Mouse (Mus musculus): ENCODE measurements around the gene Faxc. TPM values are rescaled to one million over a fixed set of nuclear protein-coding genes. Genes with fewer than 3 reads are reported as not detected.

The Faxc gene
- total and polyA plus RNA-seq, 2 experiments from 2014 or later, result 10.5 to 52.7 TPM

DNA sequence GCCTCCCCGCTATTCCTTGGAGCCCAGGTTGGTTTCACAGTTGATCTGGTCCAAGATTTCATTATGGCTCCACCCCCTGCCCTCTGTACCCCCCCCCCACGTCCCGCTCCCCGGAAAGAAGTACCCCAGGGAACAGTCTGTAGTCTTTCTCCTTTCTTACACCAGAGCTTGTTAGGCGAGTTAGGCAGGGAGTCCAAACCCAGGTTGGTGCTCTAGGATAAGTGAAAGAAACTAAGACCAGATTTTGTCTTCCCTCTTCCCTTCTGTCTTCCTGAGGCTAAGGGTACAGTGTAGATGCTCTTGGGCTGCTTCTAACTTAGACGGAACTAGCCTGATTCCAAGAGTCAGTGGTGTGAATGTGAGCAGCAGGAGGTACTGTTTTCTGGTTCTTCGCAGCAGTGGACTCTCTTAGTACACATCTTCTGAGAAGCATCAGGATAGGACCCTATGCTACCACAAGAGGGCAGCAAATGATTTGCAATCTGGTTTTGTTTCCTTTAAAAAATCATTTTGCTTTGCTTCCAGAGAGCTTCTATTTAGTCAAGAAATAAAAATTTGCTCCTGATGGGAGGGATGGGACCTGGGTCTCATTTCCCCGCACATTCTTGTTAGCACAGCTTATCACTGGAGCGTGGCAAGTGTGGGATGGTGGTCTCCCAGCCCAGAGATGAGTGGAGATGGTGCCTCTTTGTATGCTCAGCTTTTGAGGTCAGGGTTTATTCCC, 86.7 kb downstream of the Faxc start:
- Histone ChIP-seq H3K36me3 (ENCODE audit: insufficient read depth, low read length) (no peaks in the 10 kb centered on the region), H3K9me3 (ENCODE audit: low read length) (no peaks in the 10 kb centered on the region), H3K9ac (replicated peaks; ENCODE audit: low read length) (no peak overlapping the region), H3K4me2 (ENCODE audit: low read depth, low read length) (0 out of 2 replicates have a peak overlapping the region, but pooled peaks have one; percentile 25), H3K27me3 (ENCODE audit: insufficient read depth, low read length) (no peaks in the 10 kb centered on the region), H3K4me1 (ENCODE audit: insufficient read depth, low read length) (no peaks in the 10 kb centered on the region), H3K4me3 (ENCODE audit: low read length) (no peak overlapping the region), H3K27ac (no peak overlapping the region)
- peak; percentile 89 for TF ChIP-seq CTCF (IDR thresholded peaks at IDR 0.05; ENCODE audit: low read depth)
- WGBS, result 10% methylated on average over 9 of the region's 9 CpGs
- DNase-seq (ENCODE audit: low spot score) (peak; percentile 93), ATAC-seq (peak; percentile 89)

GRCm38 (mm10) chr4:22018414-22018813, 87.3 kb downstream of the Faxc start:
- 41% methylated on average over 5 of the region's 5 CpGs for WGBS
- H3K4me3 ChIP-seq (ENCODE audit: low read length), result no peak overlapping the region
- no peak for TF ChIP-seq CTCF (IDR thresholded peaks at IDR 0.05; ENCODE audit: low read depth)
- H3K9me3 ChIP-seq (ENCODE audit: low read length), result no peaks in the 10 kb centered on the region
- ATAC-seq (0 out of 2 replicates have a peak, but pooled peaks have one; percentile 18), DNase-seq (ENCODE audit: low spot score) (no peak)
- no peaks in the 10 kb centered on the region for H3K36me3 ChIP-seq (ENCODE audit: insufficient read depth, low read length)
- H3K9ac ChIP-seq (replicated peaks; ENCODE audit: low read length), result no peak overlapping the region
- H3K4me1 ChIP-seq (ENCODE audit: insufficient read depth, low read length), result no peaks in the 10 kb centered on the region
- H3K4me2 ChIP-seq (ENCODE audit: low read depth, low read length), result no peak overlapping the region
- H3K27me3 ChIP-seq (ENCODE audit: insufficient read depth, low read length), result no peaks in the 10 kb centered on the region
- no peak overlapping the region for H3K27ac ChIP-seq

DNA sequence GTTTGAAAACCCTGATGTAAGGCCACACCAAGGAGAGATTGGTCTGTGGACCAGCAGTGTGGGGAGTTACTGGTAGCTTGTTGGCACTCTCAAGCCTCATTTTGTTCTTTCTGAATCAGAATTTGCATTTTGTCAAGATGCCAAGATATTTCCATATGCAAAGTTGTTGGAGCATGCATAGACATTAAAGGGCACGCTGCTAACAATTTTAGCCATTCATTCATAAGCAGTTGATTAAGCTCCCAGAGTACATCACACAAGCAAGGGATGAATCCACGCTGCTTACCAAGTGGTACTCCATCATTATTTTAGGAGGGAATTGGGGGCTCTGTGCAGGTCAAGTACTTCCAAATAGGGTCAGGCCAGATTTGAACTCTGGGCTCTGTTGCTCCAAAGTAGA, 98.8 kb downstream of the Faxc start:
- no peak for ATAC-seq
- no peaks in the 10 kb centered on the region for H3K36me3 ChIP-seq (ENCODE audit: insufficient read depth, low read length)
- no peak overlapping the region for H3K9ac ChIP-seq (replicated peaks; ENCODE audit: low read length)
- H3K27me3 ChIP-seq (ENCODE audit: insufficient read depth, low read length), result no peaks in the 10 kb centered on the region
- no peak overlapping the region for H3K27ac ChIP-seq
- no peaks in the 10 kb centered on the region for H3K9me3 ChIP-seq (ENCODE audit: low read length)
- no peak for TF ChIP-seq CTCF (IDR thresholded peaks at IDR 0.05; ENCODE audit: low read depth)
- no peak overlapping the region for H3K4me3 ChIP-seq (ENCODE audit: low read length)
- H3K4me2 ChIP-seq (ENCODE audit: low read depth, low read length), result no peak overlapping the region
- no peaks in the 10 kb centered on the region for H3K4me1 ChIP-seq (ENCODE audit: insufficient read depth, low read length)
- DNase-seq (ENCODE audit: low spot score), result peak; percentile 60
- 29% methylated on average over 2 of the region's 2 CpGs for WGBS

Other genes starting within 250 kb of the Faxc start
- gene Prdm13, start 245.4 kb upstream of the Faxc start, total RNA-seq (2014; rRNA removed), result 12.4 and 14.5 TPM in 2 replicates
- gene Prdm13, start 245.4 kb upstream of the Faxc start, polyA plus RNA-seq (2015; fragmentation: Nextera tagmentation; extraction: Ambion mirVana), result 1.3 and 1.5 TPM in 2 replicates
- 28.0 and 29.4 TPM in 2 replicates for gene Ccnc, start 203.6 kb upstream of the Faxc start, total RNA-seq (2014; rRNA removed)
- gene Ccnc, start 203.6 kb upstream of the Faxc start, polyA plus RNA-seq (2015; fragmentation: Nextera tagmentation; extraction: Ambion mirVana), result 60.7 and 67.2 TPM in 2 replicates
- 8.3 and 8.5 TPM in 2 replicates for gene Usp45, start 164.2 kb upstream of the Faxc start, total RNA-seq (2014; rRNA removed)
- gene Usp45, start 164.2 kb upstream of the Faxc start, polyA plus RNA-seq (2015; fragmentation: Nextera tagmentation; extraction: Ambion mirVana), result 4.2 and 4.9 TPM in 2 replicates
- 11.4 and 16.7 TPM in 2 replicates for gene Tstd3, start 164.1 kb upstream of the Faxc start, total RNA-seq (2014; rRNA removed)
- gene Tstd3, start 164.1 kb upstream of the Faxc start, polyA plus RNA-seq (2015; fragmentation: Nextera tagmentation; extraction: Ambion mirVana), result 24.8 and 26.1 TPM in 2 replicates
- gene Pnisr, start 83.7 kb upstream of the Faxc start, total RNA-seq (2014; rRNA removed), result 57.6 and 83.1 TPM in 2 replicates
- 145 and 160 TPM in 2 replicates for gene Pnisr, start 83.7 kb upstream of the Faxc start, polyA plus RNA-seq (2015; fragmentation: Nextera tagmentation; extraction: Ambion mirVana)
- 8.7 and 10.4 TPM in 2 replicates for gene Coq3, start 51.7 kb upstream of the Faxc start, total RNA-seq (2014; rRNA removed)
- 18.1 and 19.3 TPM in 2 replicates for gene Coq3, start 51.7 kb upstream of the Faxc start, polyA plus RNA-seq (2015; fragmentation: Nextera tagmentation; extraction: Ambion mirVana)